Mouse (Mus musculus) brain, embryonic 18.5 days (tissue): ENCODE measurements around the gene Npw.

Experiments used
- DNase-seq: peaks from one replicate; pipeline ENCODE4 v3.0.0-alpha.2; 2012; ENCODE audit warnings: low read depth, low spot score

Gene Npw

GRCm38 (mm10) chr17:24640581-24640980 lies 17.7 kb downstream of the Npw start:
- no peak for DNase-seq

DNA sequence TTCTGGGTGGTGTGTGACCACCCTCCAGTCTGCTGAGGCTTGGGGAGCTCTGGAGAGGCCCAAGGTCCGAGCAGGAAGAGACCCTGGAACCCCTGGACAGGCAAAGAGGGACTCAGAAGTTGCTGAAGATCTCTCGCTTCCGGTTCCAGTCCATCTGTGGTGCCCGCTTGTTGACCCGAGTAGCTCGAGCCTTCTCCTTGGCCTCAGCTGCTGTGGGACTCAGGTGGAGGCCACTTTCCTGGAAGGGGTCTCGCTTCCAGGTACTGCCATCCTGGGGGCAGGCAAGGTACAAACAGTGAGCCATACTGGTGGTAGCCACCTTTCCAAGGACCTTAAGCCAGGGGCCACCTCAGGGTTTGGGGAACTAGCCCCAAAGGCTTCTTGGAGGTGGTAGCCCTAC lies 18.1 kb downstream of the Npw start:
- DNase-seq: no peak

GRCm38 (mm10) chr17:24639571-24639988 lies 18.7 kb downstream of the Npw start:
- no peak for DNase-seq

DNA sequence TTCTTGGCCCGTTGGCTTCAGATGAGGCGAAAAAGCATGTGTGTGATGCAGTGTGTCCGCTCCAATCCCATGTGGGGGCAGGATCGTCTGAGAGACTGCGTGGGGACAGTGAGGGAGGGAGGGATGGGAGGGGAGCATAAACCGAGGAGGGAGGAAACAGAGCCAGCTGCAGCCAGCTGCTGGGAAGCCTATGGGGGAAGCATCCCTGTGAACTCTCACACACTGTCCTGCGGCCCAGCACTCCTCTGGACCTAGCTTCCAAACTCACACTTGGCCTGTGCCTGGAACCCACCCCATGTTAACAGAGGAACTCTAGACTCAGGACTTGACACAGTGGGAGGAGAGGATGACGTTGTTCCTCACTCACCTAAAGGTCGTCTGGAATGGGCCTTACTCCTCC lies 19.4 kb downstream of the Npw start:
- no peak for DNase-seq

DNA sequence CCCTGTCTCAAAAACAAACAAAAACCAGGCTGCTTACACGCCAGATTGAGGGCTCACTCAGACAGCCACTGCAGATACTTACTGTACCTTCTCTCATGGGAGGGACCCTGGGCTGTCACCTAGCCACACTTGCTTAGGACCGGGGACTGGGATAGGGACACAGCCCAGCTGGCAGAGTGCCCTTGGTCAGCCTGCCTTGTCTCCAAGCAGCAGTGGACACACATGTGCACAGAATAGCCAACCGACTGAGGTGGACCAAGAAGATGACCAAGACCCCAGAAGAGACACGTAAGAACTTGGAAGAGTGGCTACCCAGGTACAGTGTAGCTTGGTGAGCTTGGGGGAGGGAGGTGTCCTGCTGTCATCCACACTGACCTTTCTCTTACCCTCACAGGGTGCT lies 20.0 kb downstream of the Npw start:
- no peak for DNase-seq

DNA sequence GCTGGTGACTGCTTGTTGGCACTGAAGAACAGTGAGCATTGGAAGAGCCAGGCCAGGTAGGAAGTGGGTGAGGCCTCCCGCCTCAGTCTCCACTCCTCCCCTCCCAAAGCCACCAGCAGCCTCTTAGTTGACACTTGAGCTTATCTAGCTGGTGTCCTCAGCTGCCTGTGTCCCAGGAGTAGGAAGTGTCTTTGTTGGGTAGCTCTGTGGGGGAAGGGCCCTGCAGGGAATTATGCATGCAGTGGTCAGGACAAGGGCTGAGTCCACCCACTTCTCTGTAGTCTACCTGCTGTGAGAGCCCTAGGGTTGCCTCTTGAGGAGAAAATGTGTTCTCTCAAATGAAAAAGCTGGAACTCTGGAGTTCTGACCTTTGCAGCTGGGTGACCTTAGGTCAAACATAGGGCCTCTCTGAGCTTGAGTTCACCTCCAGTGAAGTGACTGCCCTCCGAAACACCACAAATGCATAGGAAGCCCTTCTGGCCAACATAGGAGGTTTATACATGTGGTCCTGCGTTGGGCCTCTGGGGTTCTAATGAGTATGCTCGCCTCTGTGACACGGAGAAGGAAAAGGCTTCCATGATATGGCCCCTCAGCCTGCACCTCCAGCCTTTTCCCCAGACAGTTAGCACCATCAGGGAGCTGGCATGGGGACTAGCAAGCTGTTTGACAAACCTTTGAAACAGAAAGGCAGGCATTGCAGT lies 21.3 kb downstream of the Npw start:
- DNase-seq: no peak

GRCm38 (mm10) chr17:24635694-24636093 lies 22.6 kb downstream of the Npw start:
- DNase-seq: no peak

- no peak for DNase-seq
Observed at GRCm38 (mm10) chr17:24635024-24635423, 23.2 kb downstream of the Npw start.

GRCm38 (mm10) chr17:24633831-24634230 lies 24.4 kb downstream of the Npw start:
- DNase-seq: no peak

DNA sequence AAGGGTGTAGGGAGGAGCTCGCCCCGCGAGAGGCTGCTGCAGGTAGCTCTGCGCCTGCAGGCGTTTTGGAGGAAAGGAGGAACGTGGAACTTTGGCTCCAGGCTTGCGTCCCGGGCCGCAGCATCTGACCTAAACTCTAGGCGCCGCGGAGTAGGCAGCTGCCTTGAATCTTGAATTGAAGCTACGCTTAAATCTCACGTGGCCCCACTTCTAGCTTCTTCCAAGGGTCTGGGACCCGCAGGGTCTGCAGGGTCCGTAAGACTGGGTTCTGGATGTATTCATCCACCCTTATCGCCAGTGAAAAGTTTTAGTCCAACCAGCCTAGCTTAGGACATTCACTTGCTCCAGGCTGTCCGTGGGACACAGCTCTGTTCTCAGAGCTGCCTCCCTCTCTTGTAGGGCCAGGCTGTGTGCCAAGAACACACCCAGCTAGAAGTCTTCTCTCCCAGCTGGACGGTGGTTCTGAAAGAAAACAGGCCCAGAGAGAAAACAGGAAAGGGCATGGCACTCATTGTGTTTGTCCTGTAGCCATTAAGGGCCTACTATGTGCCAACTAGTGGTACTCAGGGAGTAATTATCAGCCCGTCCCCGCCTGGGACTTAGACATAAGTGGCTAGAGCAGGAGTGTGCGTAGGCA lies 25.3 kb downstream of the Npw start:
- no peak for DNase-seq

DNA sequence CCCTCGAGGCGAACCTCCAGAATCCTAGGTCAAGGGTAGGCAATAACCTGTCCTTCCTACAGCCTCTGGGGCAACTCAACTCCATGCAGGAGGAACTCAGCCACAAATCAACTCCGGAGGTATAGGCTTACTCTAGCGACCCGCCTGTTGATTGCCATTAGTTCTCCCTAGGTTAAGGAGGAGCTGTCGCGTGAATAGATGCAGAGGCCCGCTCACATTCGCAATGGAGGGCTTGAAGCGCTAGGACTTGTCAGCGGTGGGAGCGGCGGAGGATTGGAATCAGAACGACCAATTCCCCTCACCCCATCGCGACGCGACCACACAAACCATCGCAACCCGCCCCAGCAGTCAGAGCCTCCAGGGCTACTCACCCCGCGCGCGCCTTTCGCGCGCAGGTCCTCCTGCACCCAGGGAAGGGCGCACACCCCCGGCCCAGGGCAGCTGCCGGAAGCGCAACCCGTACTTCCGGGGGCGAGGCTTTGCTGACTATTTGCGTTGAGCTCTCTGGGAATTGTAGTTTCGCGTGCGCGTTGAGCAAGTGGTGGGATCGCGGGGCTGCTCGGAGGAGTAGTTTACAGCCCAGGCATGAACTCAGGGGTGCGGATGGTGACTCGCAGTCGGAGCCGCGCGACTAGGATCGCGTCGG lies 26.0 kb downstream of the Npw start, which contains the start of the genes Tsc2 and Nthl1:
Gene Tsc2, minus strand, starts transcription at position 464 of the 646 bp plus-strand sequence.
Gene Nthl1, plus strand, starts transcription at position 514 of the 646 bp plus-strand sequence.
- DNase-seq: peak; percentile 54

DNA sequence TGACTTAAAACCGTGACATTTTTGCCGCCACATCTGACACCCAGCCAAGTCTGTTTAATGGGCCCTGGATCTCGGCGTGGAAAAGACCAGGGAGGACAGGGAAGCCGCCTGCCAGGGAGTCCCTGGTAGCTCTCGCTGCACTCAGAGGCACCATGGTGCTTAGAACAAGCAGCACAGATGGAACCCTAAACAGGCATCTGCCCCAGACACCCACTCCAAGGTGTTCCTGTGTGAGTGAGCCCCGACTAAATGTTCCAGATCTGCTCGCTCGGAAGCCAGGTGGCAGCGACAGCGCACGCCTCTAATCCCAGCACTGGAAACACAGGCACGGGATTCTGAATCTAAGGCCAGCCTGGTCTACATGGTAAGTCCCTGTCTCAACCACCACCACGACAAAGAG lies 28.2 kb downstream of the Npw start:
- no peak for DNase-seq

DNA sequence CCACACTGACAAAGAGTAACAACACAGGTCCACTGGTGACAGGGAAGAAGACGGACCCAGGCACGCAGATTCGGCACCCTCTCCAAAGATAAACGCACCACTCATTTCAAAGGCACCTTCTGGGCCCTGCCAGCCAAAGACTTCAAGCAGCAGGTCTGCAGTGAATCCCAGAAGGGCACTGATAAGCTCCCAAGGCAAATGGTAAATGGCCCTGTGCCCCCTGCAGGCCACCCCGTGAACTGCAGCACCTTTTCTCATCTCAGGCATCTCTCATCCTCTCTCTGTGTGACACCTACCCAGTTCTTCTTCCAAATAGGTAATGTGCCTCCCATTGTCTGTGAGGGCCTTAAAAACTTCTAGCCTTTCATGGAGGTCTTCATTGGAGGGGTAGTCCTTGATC lies 29.6 kb downstream of the Npw start:
- no peak for DNase-seq

- no peak for DNase-seq
Observed at GRCm38 (mm10) chr17:24625472-24625871, 32.8 kb downstream of the Npw start.

DNA sequence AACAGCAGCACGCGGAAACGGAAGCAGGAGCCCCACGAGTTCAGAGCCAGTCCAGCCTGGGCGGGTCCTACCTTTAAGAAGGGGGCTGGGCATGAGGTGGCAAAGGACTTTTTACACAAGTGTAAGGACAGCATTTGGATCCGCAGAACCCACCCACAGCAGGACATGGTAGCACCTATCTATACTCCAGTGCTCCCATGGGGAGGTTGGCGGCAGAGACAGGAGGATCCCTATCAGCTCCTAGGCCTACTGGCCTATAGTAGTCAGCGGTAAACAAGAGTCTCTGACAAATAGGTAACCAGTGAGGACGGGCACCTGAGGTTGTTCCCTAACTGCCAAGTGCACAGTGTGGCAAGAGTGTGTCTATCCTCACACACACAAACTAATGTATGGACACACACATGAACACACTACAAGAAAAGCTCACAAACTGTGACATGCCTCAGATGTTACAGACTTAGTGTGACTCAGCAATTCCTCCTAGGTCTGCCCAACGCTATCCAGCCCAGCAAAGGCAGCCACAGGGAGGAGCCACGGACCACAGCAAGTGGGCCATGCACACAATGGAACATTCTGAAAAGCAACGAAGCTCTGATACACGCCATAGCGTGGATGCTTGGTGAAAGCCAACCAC lies 40.6 kb downstream of the Npw start:
- no peak for DNase-seq

- DNase-seq: no peak
Observed at GRCm38 (mm10) chr17:24610711-24611110, 47.5 kb downstream of the Npw start.

- no peak for DNase-seq
Observed at GRCm38 (mm10) chr17:24608874-24609273, 49.4 kb downstream of the Npw start.

- DNase-seq: no peak
Observed at GRCm38 (mm10) chr17:24608370-24608769, 49.9 kb downstream of the Npw start.
